Mouse (Mus musculus) lung, postnatal 36 days (tissue): ENCODE results near the gene Rab3ip.

Experiments
- DNase-seq: peaks from one replicate; pipeline ENCODE4 v3.0.0; 2022; ENCODE audit warnings: mixed read lengths

Rab3ip gene

GRCm38 (mm10) chr10:116919368-116920317, 30.9 kb downstream of the Rab3ip start:
- no peak for DNase-seq

GRCm38 (mm10) chr10:116916581-116916980, 34.0 kb downstream of the Rab3ip start:
- no peak for DNase-seq

- DNase-seq = no peak
These were observed 35.3 kb downstream of the Rab3ip start for GRCm38 (mm10) chr10:116915286-116915685.

- no peak for DNase-seq
These were observed 36.0 kb downstream of the Rab3ip start for GRCm38 (mm10) chr10:116914586-116914985.

GRCm38 (mm10) chr10:116913647-116914273, 36.8 kb downstream of the Rab3ip start:
- DNase-seq = peak; percentile 15

- DNase-seq = no peak
These were observed 37.7 kb downstream of the Rab3ip start for GRCm38 (mm10) chr10:116912850-116913249.

GRCm38 (mm10) chr10:116908901-116909642, 41.5 kb downstream of the Rab3ip start:
- DNase-seq = no peak

GRCm38 (mm10) chr10:116906794-116907193, 43.8 kb downstream of the Rab3ip start:
- no peak for DNase-seq

- DNase-seq = no peak
These were observed 46.1 kb downstream of the Rab3ip start for GRCm38 (mm10) chr10:116904503-116904908.

- DNase-seq = no peak
These were observed 54.0 kb downstream of the Rab3ip start, which contains the start of gene Myrfl for GRCm38 (mm10) chr10:116896336-116897177. TSS of gene Myrfl (minus strand) at chr10:116896919.

GRCm38 (mm10) chr10:116895108-116895833, 55.3 kb downstream of the Rab3ip start:
- no peak for DNase-seq

GRCm38 (mm10) chr10:116894540-116894939, 56.0 kb downstream of the Rab3ip start:
- no peak for DNase-seq

GRCm38 (mm10) chr10:116893753-116894152, 56.8 kb downstream of the Rab3ip start:
- DNase-seq = peak; percentile 69

- DNase-seq = no peak
These were observed 60.0 kb downstream of the Rab3ip start for GRCm38 (mm10) chr10:116890587-116890986.

- DNase-seq = no peak
These were observed 66.0 kb downstream of the Rab3ip start for GRCm38 (mm10) chr10:116884552-116884951.

GRCm38 (mm10) chr10:116883531-116883930, 67.0 kb downstream of the Rab3ip start:
- DNase-seq = peak; percentile 11

GRCm38 (mm10) chr10:116877436-116877835, 73.1 kb downstream of the Rab3ip start:
- no peak for DNase-seq

- no peak for DNase-seq
These were observed 76.1 kb downstream of the Rab3ip start for GRCm38 (mm10) chr10:116874490-116874889.

GRCm38 (mm10) chr10:116872016-116872410, 78.6 kb downstream of the Rab3ip start:
- no peak for DNase-seq

GRCm38 (mm10) chr10:116871329-116872015, 79.1 kb downstream of the Rab3ip start:
- DNase-seq = no peak

- DNase-seq = no peak
These were observed 79.8 kb downstream of the Rab3ip start for GRCm38 (mm10) chr10:116870819-116871218.
